Comparison of ENCODE assay signal across 18 mouse cellular contexts in genomic region chr10:61689405-61689804, GRCm38 (mm10).
"Had no signal": no experiment of that assay in that cellular context is flagged by ENCODE, and none has a peak within 500 bp of the region (broad histone marks: within the 10 kb centered on the region; RNA-seq: fewer than 3 reads in every experiment).

No protein-coding gene starts in this region.

- H3K9ac ChIP-seq: kidney, embryonic 15.5 days; limb, embryonic 12.5 days; limb, embryonic 15.5 days; liver, embryonic 14.5 days; liver, postnatal 0 days; lung, embryonic 14.5 days; midbrain, embryonic 13.5 days had no signal

- ATAC-seq: liver, postnatal 0 days; lung, postnatal 0 days; midbrain, embryonic 13.5 days; midbrain, embryonic 16.5 days had no signal

- H3K27ac ChIP-seq: kidney, embryonic 15.5 days; limb, embryonic 12.5 days; limb, embryonic 15.5 days; liver, embryonic 14.5 days; macrophage; midbrain, embryonic 13.5 days; stomach, postnatal 0 days had no signal

- H3K9me3 ChIP-seq: kidney, embryonic 15.5 days; limb, embryonic 12.5 days; limb, embryonic 15.5 days; midbrain, embryonic 13.5 days had no signal

- H3K27me3 ChIP-seq: kidney, embryonic 15.5 days; limb, embryonic 12.5 days; limb, embryonic 15.5 days; midbrain, embryonic 13.5 days had no signal

- DNase-seq: kidney, postnatal 10 days; kidney, postnatal 36 days; left cerebral cortex, postnatal 4 days; liver, postnatal 0 days; lung, embryonic 14.5 days; thymus, adult 2 months; thymus, postnatal 14 days; thymus, postnatal 4 days had no signal

- H3K4me3 ChIP-seq: kidney, embryonic 15.5 days; limb, embryonic 12.5 days; limb, embryonic 15.5 days; midbrain, embryonic 13.5 days had no signal

- H3K4me1 ChIP-seq: kidney, embryonic 15.5 days; limb, embryonic 12.5 days; limb, embryonic 15.5 days; midbrain, embryonic 13.5 days had no signal

- H3K4me2 ChIP-seq: kidney, embryonic 15.5 days; limb, embryonic 12.5 days; limb, embryonic 15.5 days; liver, embryonic 11.5 days; lung, embryonic 14.5 days; midbrain, embryonic 13.5 days had no signal
